Mouse (Mus musculus): ENCODE results near the gene Rad21l.
"Not testable (repeated sequence)": the region's sequence is repeated elsewhere in the genome, so short reads cannot be mapped to it uniquely, and the experiment has no call there.

The Rad21l gene

GRCm38 (mm10) chr2:151626296-151626695, 42.0 kb downstream of the Rad21l start:
- DNase-seq, result no peak

GRCm38 (mm10) chr2:151623776-151624175, 44.6 kb downstream of the Rad21l start:
- no peak for DNase-seq

DNA sequence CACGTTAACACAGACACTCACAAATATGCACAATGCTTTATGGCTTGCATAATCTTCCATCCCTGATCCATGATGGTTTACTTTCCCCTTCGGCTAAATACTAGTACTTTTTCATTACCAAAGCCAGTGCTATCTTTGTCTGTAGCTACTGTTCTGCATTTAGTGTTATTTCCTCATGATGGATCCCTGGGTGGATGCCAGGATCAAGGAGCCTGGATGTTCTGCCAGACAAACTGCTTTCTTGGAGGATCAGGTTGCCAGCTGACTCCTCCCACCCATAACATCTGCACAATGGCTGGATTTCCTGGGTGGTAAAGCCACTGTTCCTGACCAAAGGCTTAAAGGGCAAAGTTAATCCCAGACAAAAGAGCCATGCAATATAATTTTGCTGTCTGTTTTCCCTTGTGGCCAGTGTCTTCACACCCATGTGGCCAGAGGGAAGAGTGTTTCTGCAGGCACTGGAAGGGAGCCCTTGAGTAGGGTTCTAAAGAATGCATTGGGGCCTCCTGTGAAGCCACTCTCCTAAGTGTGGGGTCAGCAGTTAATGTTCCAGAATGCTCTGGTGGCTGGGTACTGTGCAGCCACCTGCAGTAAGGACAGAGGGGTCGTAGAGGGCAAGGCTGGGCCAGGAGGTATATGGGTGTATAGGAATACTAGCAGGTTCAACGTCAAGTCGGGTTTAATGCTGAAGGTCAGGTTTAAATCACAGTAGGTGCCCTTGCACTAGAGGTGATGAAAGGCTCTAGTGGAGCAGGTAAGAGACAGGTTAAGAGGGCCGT, 51.6 kb downstream of the Rad21l start:
- no peak for DNase-seq

GRCm38 (mm10) chr2:151615779-151616178, 52.6 kb downstream of the Rad21l start:
- not testable (repeated sequence) for DNase-seq

- DNase-seq, result no peak
Measured at GRCm38 (mm10) chr2:151609974-151610373, 58.4 kb downstream of the Rad21l start.

DNA sequence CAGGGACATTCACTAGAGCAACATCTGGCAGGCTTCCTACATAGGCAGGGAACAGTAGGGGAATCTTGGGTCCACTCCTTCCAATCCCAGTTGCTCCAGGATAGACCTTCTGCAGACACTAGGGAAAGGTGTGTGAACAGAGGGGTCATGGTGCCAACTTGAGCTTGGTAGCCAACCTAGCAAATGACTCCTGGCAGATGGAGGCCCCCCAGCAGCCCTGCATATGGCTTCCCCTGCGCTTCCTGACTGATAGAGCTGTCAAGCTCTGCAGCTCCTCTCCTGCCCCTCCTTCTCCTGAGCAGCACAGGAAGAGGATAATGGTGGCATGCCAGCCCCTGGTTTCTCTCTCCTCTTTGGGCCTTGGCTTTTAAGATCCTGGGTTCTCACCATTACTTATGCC, 59.9 kb downstream of the Rad21l start:
- DNase-seq, result no peak

GRCm38 (mm10) chr2:151605437-151605987, 62.8 kb downstream of the Rad21l start:
- DNase-seq, result peak; percentile 24

GRCm38 (mm10) chr2:151603630-151604029, 64.7 kb downstream of the Rad21l start:
- DNase-seq, result no peak

GRCm38 (mm10) chr2:151602106-151602505, 66.2 kb downstream of the Rad21l start:
- no peak for DNase-seq

DNA sequence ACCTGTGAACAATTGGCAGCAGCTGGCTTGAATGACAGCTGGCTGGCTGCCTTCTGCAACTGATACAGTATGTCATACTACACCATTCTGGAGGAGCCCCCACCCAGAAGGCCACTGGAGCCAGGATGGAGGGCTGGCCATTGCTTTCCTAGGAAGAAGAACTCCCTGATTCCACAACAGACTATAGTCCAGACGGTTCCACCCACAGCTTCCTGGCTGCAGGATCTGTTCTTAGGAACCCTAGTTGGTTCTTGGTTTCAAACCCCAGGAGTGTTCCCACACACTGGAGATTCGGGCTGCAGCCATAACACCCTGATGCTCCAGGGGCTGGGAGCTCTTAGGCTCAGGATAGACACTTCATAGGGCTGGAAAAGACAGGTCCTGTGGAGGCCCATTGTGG, 70.3 kb downstream of the Rad21l start:
- no peak for DNase-seq

All from thymus, postnatal 14 days (tissue).